Mouse (Mus musculus) kidney, adult 11 months (tissue): ENCODE measurements around the gene H2-M2.
"Not testable (repeated sequence)": the region's sequence is repeated elsewhere in the genome, so short reads cannot be mapped to it uniquely, and the experiment has no call there.

Source experiments
- DNase-seq: peaks from one replicate; pipeline ENCODE4 v3.0.0; 2022

H2-M2 gene

GRCm38 (mm10) chr17:37483452-37483851 lies at the start of gene H2-M2:
Gene H2-M2 (minus strand): TSS chr17:37483552.
- DNase-seq = no peak

GRCm38 (mm10) chr17:37525427-37525826 lies 42.1 kb upstream of the H2-M2 start:
- not testable (repeated sequence) for DNase-seq

- DNase-seq = not testable (repeated sequence)
Measured at GRCm38 (mm10) chr17:37524612-37525011, 41.3 kb upstream of the H2-M2 start.

- DNase-seq = no peak
Measured at GRCm38 (mm10) chr17:37507730-37508129, 24.4 kb upstream of the H2-M2 start, which contains the start of gene Olfr111. Gene Olfr111 (plus strand): TSS chr17:37508030.

- no peak for DNase-seq
Measured at GRCm38 (mm10) chr17:37491930-37492518, 8.7 kb upstream of the H2-M2 start, which contains the start of gene Olfr110. Gene Olfr110 (plus strand): TSS chr17:37492468.

- no peak for DNase-seq
Measured at GRCm38 (mm10) chr17:37458616-37459015, 24.7 kb downstream of the H2-M2 start, which contains the start of gene Olfr109. Gene Olfr109 (plus strand): TSS chr17:37458916.

- DNase-seq = no peak
Measured at GRCm38 (mm10) chr17:37445180-37445579, 38.2 kb downstream of the H2-M2 start, which contains the start of gene Olfr108. Gene Olfr108 (plus strand): TSS chr17:37445480.
